Mouse (Mus musculus): ENCODE measurements at regions not wholly inside any gene's neighbourhood (a gene's known extent, or its start where the extent isn't known, plus 50 kb on each side); places are given as distances from the start of the nearest gene placed in this dataset.

DNA sequence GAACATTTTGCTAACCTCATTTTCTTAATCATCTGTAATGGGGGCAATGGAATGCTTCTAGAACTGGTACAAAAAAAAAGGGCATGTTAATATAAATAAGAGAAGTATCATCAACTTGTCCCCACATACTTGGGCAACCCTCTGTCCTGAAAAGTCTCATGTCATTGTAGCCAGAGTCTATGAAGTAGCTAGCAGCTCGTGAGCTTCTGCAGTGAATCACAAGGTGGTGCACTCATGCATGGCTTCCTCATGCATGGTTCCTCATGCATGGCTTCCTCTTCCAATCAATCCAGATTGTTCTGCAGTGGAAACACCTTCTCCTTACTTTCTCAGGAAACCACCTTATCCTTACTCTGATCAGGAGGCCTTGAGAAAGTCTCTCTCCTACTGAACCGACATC, 267.9 kb upstream of the Tbl1xr1 start:
- no peak for TF ChIP-seq CTCF (conservative IDR thresholded peaks at IDR 0.05; ENCODE audit: low read length)
- TF ChIP-seq NANOG (IDR thresholded peaks at IDR 0.05; ENCODE audit: borderline replicate concordance, low read length), result no peak
- no peak for TF ChIP-seq POU5F1 (IDR thresholded peaks at IDR 0.05; ENCODE audit: borderline replicate concordance, low read length)

All from E14TG2a.4 (cell line).